Mouse (Mus musculus): ENCODE results near the gene Stat5a.

GRCm38 (mm10) chr11:100848080-100848479 lies 11.1 kb upstream of the Stat5a start:
- no peak for TF ChIP-seq CTCF (IDR thresholded peaks at IDR 0.05; ENCODE audit: low read depth, low read length)
- TF ChIP-seq TAL1 (conservative IDR thresholded peaks at IDR 0.05; ENCODE audit: low read depth, low read length), result no peak

Data from G1E (cell line).